Mouse (Mus musculus) retina, adult 2 months (tissue): ENCODE results near the gene Evx1.

Source experiments
- DNase-seq: peaks from one replicate; pipeline ENCODE4 v3.0.0-alpha.2; 2012; ENCODE audit warnings: low read depth, low spot score

Gene Evx1

GRCm38 (mm10) chr6:52291021-52291860, 22.1 kb upstream of the Evx1 start:
- DNase-seq: no peak

- DNase-seq: no peak
Measured at GRCm38 (mm10) chr6:52292328-52292727, 21.0 kb upstream of the Evx1 start.

- no peak for DNase-seq
Measured at GRCm38 (mm10) chr6:52294616-52295015, 18.7 kb upstream of the Evx1 start.

- DNase-seq: no peak
Measured at GRCm38 (mm10) chr6:52298511-52298910, 14.8 kb upstream of the Evx1 start.

GRCm38 (mm10) chr6:52300806-52301205, 12.5 kb upstream of the Evx1 start:
- no peak for DNase-seq

- no peak for DNase-seq
Measured at GRCm38 (mm10) chr6:52303426-52303825, 9.9 kb upstream of the Evx1 start.

GRCm38 (mm10) chr6:52305877-52306389, 7.4 kb upstream of the Evx1 start:
- DNase-seq: no peak

GRCm38 (mm10) chr6:52309766-52310165, 3.5 kb upstream of the Evx1 start:
- DNase-seq: no peak

- DNase-seq: no peak
Measured at GRCm38 (mm10) chr6:52310366-52310765, 2.9 kb upstream of the Evx1 start.

GRCm38 (mm10) chr6:52311661-52312557, 1.4 kb upstream of the Evx1 start:
- no peak for DNase-seq

GRCm38 (mm10) chr6:52312558-52312915, 761 bp upstream of the Evx1 start:
- no peak for DNase-seq

- no peak for DNase-seq
Measured at GRCm38 (mm10) chr6:52314304-52315100, 1.2 kb downstream of the Evx1 start.

- DNase-seq: no peak
Measured at GRCm38 (mm10) chr6:52315441-52316412, 2.4 kb downstream of the Evx1 start.

- DNase-seq: no peak
Measured at GRCm38 (mm10) chr6:52316413-52317184, 3.3 kb downstream of the Evx1 start.

GRCm38 (mm10) chr6:52317461-52318180, 4.3 kb downstream of the Evx1 start:
- DNase-seq: no peak

- DNase-seq: no peak
Measured at GRCm38 (mm10) chr6:52318271-52318670, 5.0 kb downstream of the Evx1 start.

GRCm38 (mm10) chr6:52319956-52320690, 6.8 kb downstream of the Evx1 start:
- DNase-seq: no peak
